Mouse (Mus musculus): ENCODE data around the gene Gar1. TPM values are rescaled to one million over a fixed set of nuclear protein-coding genes. Genes with fewer than 3 reads are reported as not detected.

Gene Gar1
- polyA plus RNA-seq, 1 experiment from 2014 or later = 48.4 TPM

GRCm38 (mm10) chr3:129836051-129836697 lies 5.0 kb upstream of the Gar1 start:
- peak; percentile 86 for ATAC-seq (ENCODE audit: low FRiP score, low TSS enrichment)
- TF ChIP-seq EP300 (optimal IDR thresholded peaks at IDR 0.05) (no peak), CTCF (IDR thresholded peaks at IDR 0.05; ENCODE audit: low read depth) (no peak)
- peak overlapping the region; percentile 27; the same call in 1 of the 2 replicates for H3K4me3 ChIP-seq (ENCODE audit: low read depth, low read length)
- peak overlapping the region; percentile 31 for H3K9ac ChIP-seq (ENCODE audit: low read length)
- no peaks in the 10 kb centered on the region for H3K27me3 ChIP-seq (ENCODE audit: control insufficient read depth, insufficient read depth, low read length)
- no peaks in the 10 kb centered on the region for H3K36me3 ChIP-seq (ENCODE audit: control insufficient read depth, insufficient read depth, low read length)
- no peaks in the 10 kb centered on the region for H3K9me3 ChIP-seq (ENCODE audit: control insufficient read depth, low read length)
- peak overlapping the region; percentile 86 for H3K27ac ChIP-seq (replicated peaks)
- peak; percentile 80 for DNase-seq (ENCODE audit: low spot score)
- WGBS = 14% methylated on average over 11 of the region's 11 CpGs
- H3K4me2 ChIP-seq (replicated peaks; ENCODE audit: low read depth) = peak overlapping the region; percentile 40
- no peaks in the 10 kb centered on the region for H3K4me1 ChIP-seq (replicated peaks; ENCODE audit: control insufficient read depth, insufficient read depth)

DNA sequence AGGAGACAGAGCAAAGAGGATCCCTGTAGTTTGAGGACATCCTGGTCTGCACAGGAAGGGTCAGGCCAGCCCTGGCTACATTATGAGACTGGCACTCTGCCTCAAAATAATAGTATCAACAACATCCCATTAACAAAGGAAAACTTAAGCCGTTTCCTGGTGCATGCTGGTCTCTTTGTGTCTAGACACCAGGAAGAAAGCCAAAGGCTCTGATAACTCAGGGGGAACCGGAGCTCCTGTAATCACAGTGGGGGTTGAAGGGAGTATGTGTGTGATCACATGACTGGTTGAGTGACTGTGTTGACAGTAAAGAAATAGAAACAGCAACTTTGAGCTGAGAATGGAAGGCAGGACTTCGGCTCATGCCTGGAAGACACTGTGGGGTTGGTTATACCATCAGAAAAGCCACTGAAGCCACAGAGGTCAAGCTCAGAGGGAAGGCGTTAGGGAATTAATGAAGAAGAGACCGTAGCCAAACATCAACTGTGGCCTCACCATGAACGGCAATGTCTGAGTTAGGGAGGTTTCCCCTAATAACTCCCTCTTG lies 4.3 kb upstream of the Gar1 start, which contains the start of gene Cfi:
TSS of gene Cfi (plus strand) at position 497 of the 547 bp plus-strand sequence.
- Histone ChIP-seq H3K4me3 (ENCODE audit: low read depth, low read length) (peak within 1 kb of the TSS; percentile 27), H3K4me2 (replicated peaks; ENCODE audit: low read depth) (peak within 1 kb of the TSS; percentile 40), H3K27ac (replicated peaks) (peak within 1 kb of the TSS; percentile 86), H3K9ac (ENCODE audit: low read length) (peak within 1 kb of the TSS; percentile 31), H3K9me3 (ENCODE audit: control insufficient read depth, low read length) (no peaks in the 10 kb centered on the region), H3K27me3 (ENCODE audit: control insufficient read depth, insufficient read depth, low read length) (no peaks in the 10 kb centered on the region), H3K4me1 (replicated peaks; ENCODE audit: control insufficient read depth, insufficient read depth) (no peaks in the 10 kb centered on the region), H3K36me3 (ENCODE audit: control insufficient read depth, insufficient read depth, low read length) (no peaks in the 10 kb centered on the region)
- ATAC-seq (ENCODE audit: low FRiP score, low TSS enrichment) (peak; percentile 76), DNase-seq (ENCODE audit: low spot score) (peak; percentile 63)
- 51% methylated on average over 6 of the region's 6 CpGs for WGBS
- TF ChIP-seq CTCF (IDR thresholded peaks at IDR 0.05; ENCODE audit: low read depth) = no peak
- TF ChIP-seq EP300 (optimal IDR thresholded peaks at IDR 0.05) = no peak

- Histone ChIP-seq H3K4me1 (replicated peaks; ENCODE audit: control insufficient read depth, insufficient read depth) (peaks cover 5% of the 10 kb centered on the region; the same call in 1 of the 2 replicates), H3K9me3 (ENCODE audit: control insufficient read depth, low read length) (no peaks in the 10 kb centered on the region), H3K36me3 (ENCODE audit: control insufficient read depth, insufficient read depth, low read length) (no peaks in the 10 kb centered on the region), H3K27ac (replicated peaks) (peak overlapping the region; percentile 91), H3K27me3 (ENCODE audit: control insufficient read depth, insufficient read depth, low read length) (no peaks in the 10 kb centered on the region), H3K4me3 (ENCODE audit: low read depth, low read length) (peak overlapping the region; percentile 92), H3K4me2 (replicated peaks; ENCODE audit: low read depth) (peak overlapping the region; percentile 78), H3K9ac (ENCODE audit: low read length) (peak overlapping the region; percentile 88)
- ATAC-seq (ENCODE audit: low FRiP score, low TSS enrichment) = peak; percentile 0; the same call in 1 of the 2 replicates
- no peak for TF ChIP-seq EP300 (optimal IDR thresholded peaks at IDR 0.05)
- 0% methylated on average over 42 of the region's 45 CpGs for WGBS
- peak; percentile 76 for DNase-seq (ENCODE audit: low spot score)
Observed at GRCm38 (mm10) chr3:129830626-129831025, 570 bp downstream of the Gar1 start.

DNA sequence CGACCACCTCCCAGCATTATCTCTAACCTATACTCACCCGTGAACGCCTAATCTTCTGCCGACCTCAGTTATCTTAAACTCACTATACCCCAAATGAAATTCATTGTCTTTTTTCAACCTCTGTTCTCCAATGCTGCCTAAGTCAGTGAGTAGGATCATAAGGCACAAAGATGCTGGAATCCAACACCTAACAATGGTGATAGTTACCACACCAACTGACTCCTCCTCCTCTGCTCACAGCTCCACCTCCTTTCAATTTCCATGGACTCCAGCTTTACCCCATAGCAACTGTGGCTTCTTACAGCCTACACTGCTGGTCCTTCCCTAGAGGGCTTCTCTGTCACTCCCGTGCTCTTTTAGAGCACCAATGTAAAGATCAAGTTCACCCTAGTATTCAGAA lies 3.5 kb downstream of the Gar1 start:
- Histone ChIP-seq H3K4me3 (ENCODE audit: low read depth, low read length) (no peak overlapping the region), H3K4me2 (replicated peaks; ENCODE audit: low read depth) (no peak overlapping the region), H3K9ac (ENCODE audit: low read length) (no peak overlapping the region), H3K27me3 (ENCODE audit: control insufficient read depth, insufficient read depth, low read length) (no peaks in the 10 kb centered on the region), H3K27ac (replicated peaks) (no peak overlapping the region), H3K4me1 (replicated peaks; ENCODE audit: control insufficient read depth, insufficient read depth) (peaks cover 5% of the 10 kb centered on the region; the same call in 1 of the 2 replicates), H3K9me3 (ENCODE audit: control insufficient read depth, low read length) (no peaks in the 10 kb centered on the region), H3K36me3 (ENCODE audit: control insufficient read depth, insufficient read depth, low read length) (peaks cover 5% of the 10 kb centered on the region; the same call in 1 of the 2 replicates)
- TF ChIP-seq CTCF (IDR thresholded peaks at IDR 0.05; ENCODE audit: low read depth) = no peak
- TF ChIP-seq EP300 (optimal IDR thresholded peaks at IDR 0.05) = no peak
- DNase-seq (ENCODE audit: low spot score) (no peak), ATAC-seq (ENCODE audit: low FRiP score, low TSS enrichment) (no peak)
- WGBS = 92% methylated on average over 5 of the region's 5 CpGs

- ATAC-seq (ENCODE audit: low FRiP score, low TSS enrichment) = no peak
- TF ChIP-seq CTCF (IDR thresholded peaks at IDR 0.05; ENCODE audit: low read depth) = no peak
- TF ChIP-seq EP300 (optimal IDR thresholded peaks at IDR 0.05) = no peak
- WGBS = 88% methylated on average over 10 of the region's 10 CpGs
Observed at GRCm38 (mm10) chr3:129826691-129827090, 4.5 kb downstream of the Gar1 start.

GRCm38 (mm10) chr3:129824891-129825290 lies 6.3 kb downstream of the Gar1 start:
- H3K27ac ChIP-seq (replicated peaks) = no peak overlapping the region

More at GRCm38 (mm10) chr3:129826691-129827090, 4.5 kb downstream of the Gar1 start:
- DNase-seq (ENCODE audit: low spot score) = no peak
- no peak overlapping the region for H3K4me3 ChIP-seq (ENCODE audit: low read depth, low read length)
- no peaks in the 10 kb centered on the region for H3K9me3 ChIP-seq (ENCODE audit: control insufficient read depth, low read length)
- peaks cover 5% of the 10 kb centered on the region; the same call in 1 of the 2 replicates for H3K4me1 ChIP-seq (replicated peaks; ENCODE audit: control insufficient read depth, insufficient read depth)
- H3K36me3 ChIP-seq (ENCODE audit: control insufficient read depth, insufficient read depth, low read length) = peaks cover 5% of the 10 kb centered on the region; the same call in 1 of the 2 replicates
- H3K9ac ChIP-seq (ENCODE audit: low read length) = no peak overlapping the region
- H3K27ac ChIP-seq (replicated peaks) = no peak overlapping the region
- H3K27me3 ChIP-seq (ENCODE audit: control insufficient read depth, insufficient read depth, low read length) = no peaks in the 10 kb centered on the region
- no peak overlapping the region for H3K4me2 ChIP-seq (replicated peaks; ENCODE audit: low read depth)

More at GRCm38 (mm10) chr3:129824891-129825290, 6.3 kb downstream of the Gar1 start:
- ATAC-seq (ENCODE audit: low FRiP score, low TSS enrichment) (no peak), DNase-seq (ENCODE audit: low spot score) (no peak)
- Histone ChIP-seq H3K9me3 (ENCODE audit: control insufficient read depth, low read length) (no peaks in the 10 kb centered on the region), H3K4me3 (ENCODE audit: low read depth, low read length) (no peak overlapping the region), H3K36me3 (ENCODE audit: control insufficient read depth, insufficient read depth, low read length) (peaks cover 5% of the 10 kb centered on the region; the same call in 1 of the 2 replicates), H3K4me1 (replicated peaks; ENCODE audit: control insufficient read depth, insufficient read depth) (peaks cover 4% of the 10 kb centered on the region; the same call in 1 of the 2 replicates), H3K9ac (ENCODE audit: low read length) (no peak overlapping the region), H3K27me3 (ENCODE audit: control insufficient read depth, insufficient read depth, low read length) (no peaks in the 10 kb centered on the region), H3K4me2 (replicated peaks; ENCODE audit: low read depth) (no peak overlapping the region)
- 89% methylated on average over 10 of the region's 10 CpGs for WGBS
- no peak for TF ChIP-seq EP300 (optimal IDR thresholded peaks at IDR 0.05)
- TF ChIP-seq CTCF (IDR thresholded peaks at IDR 0.05; ENCODE audit: low read depth) = no peak
